Mouse (Mus musculus) macrophage (primary cell): Measurements from ENCODE around the gene Gab2. TPM values are rescaled to one million over a fixed set of nuclear protein-coding genes. Genes with fewer than 3 reads are reported as not detected.

ENCODE experiments used
- H3K27ac ChIP-seq: fragments of 350-480 bp; formaldehyde crosslinking; 2 replicates; pipeline ENCODE4 v1.9.0; 2021
- H3K36me3 ChIP-seq: fragments of 350-480 bp; formaldehyde crosslinking; 2 replicates; pipeline ENCODE4 v1.9.0; 2021; ENCODE audit errors: inconsistent target
- H3K4me3 ChIP-seq: fragments of 350-480 bp; formaldehyde crosslinking; 2 replicates; pipeline ENCODE4 v1.9.0; 2021; ENCODE audit errors: inconsistent target
- H3K79me2 ChIP-seq: fragments of 350-480 bp; formaldehyde crosslinking; 2 replicates; pipeline ENCODE4 v1.9.0; 2021; ENCODE audit errors: inconsistent target
- WGBS: methylation state at CpG from one replicate; pipeline ENCODE4 v1.1.7; 2026; ENCODE audit warnings: inconsistent platforms; ENCODE audit not compliant: missing documents; 5-methylcytosine and 5-hydroxymethylcytosine counted together
- polyA plus RNA-seq: library from polyadenylated mRNA; stranded (reverse); fragments of 250-400 nt; gene quantifications from 3 replicates; pipeline ENCODE4 v1.2.4, GENCODE M21; 2018; ENCODE audit warnings: inconsistent platforms
- total RNA-seq, 78 experiments: library from RNA; depleted of rRNA; stranded (reverse); fragments of 250-400 nt; gene quantifications; 1 replicate in 9 of 78; 2 replicates in 24 of 78; 3 replicates in 43 of 78; 4 replicates in 2 of 78; pipeline ENCODE4 v1.2.4; 2018; ENCODE audit warnings: inconsistent platforms in 56 of 78

The Gab2 gene
- 10 to 100 TPM; 46.4 to 93.5 (median 61.6) TPM for total RNA-seq (2018; cell fraction: chromatin; rRNA removed)
- total RNA-seq (2018; cell fraction: cytosol; rRNA removed), result 10 to 100 TPM; 39.6 to 63.5 (median 47.9) TPM
- total RNA-seq (2018; cell fraction: nucleus; rRNA removed), result 100 to 1,000 TPM in 1 of 26 experiments, 10 to 100 TPM in 25; 52.4 to 103 (median 66.5) TPM
- polyA plus RNA-seq, result 32.5 to 68.4 TPM (median 36.6 TPM) in 3 replicates

- peak within 1 kb of the TSS; percentile 77 for H3K4me3 ChIP-seq
- peak within 1 kb of the TSS; percentile 97 for H3K27ac ChIP-seq
- H3K36me3 ChIP-seq, result no peaks in the 10 kb centered on the region
- 3% methylated on average over 56 of the region's 83 CpGs for WGBS
- H3K79me2 ChIP-seq, result peaks cover 35% of the 10 kb centered on the region
Observed at GRCm38 (mm10) chr7:97081242-97081958, at the start of gene Gab2. TSS of gene Gab2 (plus strand) at chr7:97081586.

- whole genome bisulfite sequencing, result 93% methylated on average over 2 of the region's 2 CpGs
- no peaks in the 10 kb centered on the region for H3K79me2 ChIP-seq
- H3K27ac ChIP-seq, result no peak overlapping the region
- H3K4me3 ChIP-seq, result no peak overlapping the region
- no peaks in the 10 kb centered on the region for H3K36me3 ChIP-seq
Observed at GRCm38 (mm10) chr7:97032412-97032811, 49.0 kb upstream of the Gab2 start.

GRCm38 (mm10) chr7:97039641-97040040 is 41.7 kb upstream of the Gab2 start:
- WGBS, result 99% methylated on average over 4 of the region's 4 CpGs
- Histone ChIP-seq H3K4me3 (no peak overlapping the region), H3K79me2 (no peaks in the 10 kb centered on the region), H3K27ac (no peak overlapping the region), H3K36me3 (no peaks in the 10 kb centered on the region)

GRCm38 (mm10) chr7:97041868-97042449 is 39.4 kb upstream of the Gab2 start:
- no peak overlapping the region for H3K27ac ChIP-seq
- 69% methylated on average over 2 of the region's 6 CpGs for WGBS
- no peaks in the 10 kb centered on the region for H3K79me2 ChIP-seq
- no peaks in the 10 kb centered on the region for H3K36me3 ChIP-seq
- H3K4me3 ChIP-seq, result no peak overlapping the region

- Histone ChIP-seq H3K36me3 (no peaks in the 10 kb centered on the region), H3K4me3 (no peak overlapping the region), H3K79me2 (no peaks in the 10 kb centered on the region), H3K27ac (no peak overlapping the region)
- 60% methylated on average over 1 of the region's 1 CpGs for WGBS
Observed at GRCm38 (mm10) chr7:97042981-97043380, 38.4 kb upstream of the Gab2 start.

- Histone ChIP-seq H3K79me2 (no peaks in the 10 kb centered on the region), H3K27ac (no peak overlapping the region), H3K4me3 (no peak overlapping the region), H3K36me3 (no peaks in the 10 kb centered on the region)
- WGBS, result 63% methylated on average over 2 of the region's 2 CpGs
Observed at GRCm38 (mm10) chr7:97060966-97061365, 20.4 kb upstream of the Gab2 start.

- 98% methylated on average over 3 of the region's 3 CpGs for WGBS
- no peak overlapping the region for H3K4me3 ChIP-seq
- H3K79me2 ChIP-seq, result no peaks in the 10 kb centered on the region
- no peaks in the 10 kb centered on the region for H3K36me3 ChIP-seq
- no peak overlapping the region for H3K27ac ChIP-seq
Observed at GRCm38 (mm10) chr7:97071512-97071911, 9.9 kb upstream of the Gab2 start.

GRCm38 (mm10) chr7:97072061-97072460 is 9.3 kb upstream of the Gab2 start:
- 29% methylated on average over 5 of the region's 5 CpGs for WGBS
- Histone ChIP-seq H3K79me2 (no peaks in the 10 kb centered on the region), H3K4me3 (no peak overlapping the region), H3K36me3 (no peaks in the 10 kb centered on the region), H3K27ac (no peak overlapping the region)

GRCm38 (mm10) chr7:97074974-97075373 is 6.4 kb upstream of the Gab2 start:
- 50% methylated on average over 1 of the region's 1 CpGs for WGBS
- no peak overlapping the region for H3K4me3 ChIP-seq
- no peaks in the 10 kb centered on the region for H3K36me3 ChIP-seq
- H3K79me2 ChIP-seq, result no peaks in the 10 kb centered on the region
- no peak overlapping the region for H3K27ac ChIP-seq

GRCm38 (mm10) chr7:97076977-97077376 is 4.4 kb upstream of the Gab2 start:
- no peak overlapping the region for H3K27ac ChIP-seq

GRCm38 (mm10) chr7:97078685-97079084 is 2.7 kb upstream of the Gab2 start:
- H3K4me3 ChIP-seq, result no peak overlapping the region
- H3K36me3 ChIP-seq, result no peaks in the 10 kb centered on the region
- WGBS, result 57% methylated on average over 4 of the region's 4 CpGs
- peaks cover 8% of the 10 kb centered on the region for H3K79me2 ChIP-seq
- no peak overlapping the region for H3K27ac ChIP-seq

More at GRCm38 (mm10) chr7:97076977-97077376, 4.4 kb upstream of the Gab2 start:
- Histone ChIP-seq H3K4me3 (no peak overlapping the region), H3K79me2 (no peaks in the 10 kb centered on the region), H3K36me3 (no peaks in the 10 kb centered on the region)

GRCm38 (mm10) chr7:97079145-97079544 is 2.2 kb upstream of the Gab2 start:
- Histone ChIP-seq H3K79me2 (peaks cover 13% of the 10 kb centered on the region), H3K4me3 (no peak overlapping the region), H3K36me3 (no peaks in the 10 kb centered on the region), H3K27ac (no peak overlapping the region)
- 14% methylated on average over 6 of the region's 6 CpGs for WGBS

- WGBS, result 96% methylated on average over 4 of the region's 4 CpGs
- no peak overlapping the region for H3K27ac ChIP-seq
- H3K79me2 ChIP-seq, result peaks cover 20% of the 10 kb centered on the region
- no peak overlapping the region for H3K4me3 ChIP-seq
- no peaks in the 10 kb centered on the region for H3K36me3 ChIP-seq
Observed at GRCm38 (mm10) chr7:97079651-97080365, 1.6 kb upstream of the Gab2 start.

- Histone ChIP-seq H3K36me3 (no peaks in the 10 kb centered on the region), H3K79me2 (peaks cover 29% of the 10 kb centered on the region), H3K27ac (peak overlapping the region; percentile 28), H3K4me3 (peak overlapping the region; percentile 13; the same call in 1 of the 2 replicates)
- WGBS, result 77% methylated on average over 4 of the region's 4 CpGs
Observed at GRCm38 (mm10) chr7:97080621-97081241, 655 bp upstream of the Gab2 start.
